Mouse (Mus musculus) inflammation-experienced regulatory T-cells, adult 6 months (primary cell): ENCODE data around the gene Nosip. TPM values are rescaled to one million over a fixed set of nuclear protein-coding genes. Genes with fewer than 3 reads are reported as not detected.
A peak's percentile ranks its signal among the peaks of the same experiment; 100 is the strongest.

Experiments used
- ATAC-seq: one replicate; pipeline ENCODE4 v1.8.0; 2017
- polyA plus RNA-seq, 3 experiments: library from polyadenylated mRNA; unstranded; fragments of 100-300 nt; shearing (Covaris generic); gene quantifications; one replicate each; pipeline ENCODE4 v1.2.1; 2017

Gene Nosip
- polyA plus RNA-seq, 3 experiments from 2014 or later: 129 to 164 (median 158) TPM

DNA sequence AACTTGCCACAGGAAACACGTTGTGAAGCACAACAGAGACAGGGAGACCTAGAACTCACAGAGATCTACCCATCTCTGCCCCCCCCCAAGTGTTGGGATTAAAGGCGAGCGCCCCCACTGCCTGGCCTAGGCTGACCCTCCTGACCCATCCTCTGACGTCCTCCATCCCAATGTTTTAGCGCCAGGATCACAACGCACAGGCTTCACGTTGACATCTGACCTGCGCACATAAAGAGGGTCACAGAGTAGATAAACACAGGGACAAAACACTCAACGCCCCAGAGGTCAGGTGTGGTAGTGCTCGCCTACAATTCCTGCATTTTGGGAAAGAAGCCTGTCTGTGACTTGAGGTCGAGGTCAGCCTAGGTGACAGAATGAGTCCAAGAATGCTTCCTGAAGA, 25.5 kb upstream of the Nosip start:
- no peak for ATAC-seq

DNA sequence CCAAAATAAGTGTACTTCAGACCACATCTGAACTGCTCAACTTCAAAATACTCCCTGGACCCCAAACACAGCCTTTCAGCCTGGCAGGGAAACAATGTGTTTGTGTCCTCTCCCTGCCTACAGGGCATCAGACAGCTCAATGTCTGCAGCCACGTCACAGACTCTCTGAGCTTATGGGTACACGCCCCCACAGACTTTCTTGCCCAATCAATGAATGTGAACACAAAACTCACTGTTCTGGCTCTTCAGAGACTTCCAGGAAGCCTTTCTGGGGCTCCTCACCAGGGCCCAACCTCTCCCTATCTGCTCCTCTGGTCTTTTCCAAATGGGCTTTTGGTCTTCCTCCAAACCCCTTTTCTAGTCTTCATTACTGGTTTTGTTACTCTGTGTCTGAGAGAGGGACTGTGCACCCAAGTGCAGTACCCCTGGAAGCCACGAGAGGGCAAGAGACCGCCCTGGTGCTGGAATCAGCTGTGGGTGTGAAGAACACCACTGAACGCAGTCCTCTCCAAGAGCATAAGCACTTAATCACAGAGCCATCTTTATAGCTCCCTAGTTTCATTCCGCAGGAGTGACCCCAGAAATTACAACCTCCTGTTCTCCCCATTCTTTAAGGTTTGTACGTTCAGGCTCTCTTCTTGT, 24.4 kb upstream of the Nosip start:
- ATAC-seq: peak; percentile 72

DNA sequence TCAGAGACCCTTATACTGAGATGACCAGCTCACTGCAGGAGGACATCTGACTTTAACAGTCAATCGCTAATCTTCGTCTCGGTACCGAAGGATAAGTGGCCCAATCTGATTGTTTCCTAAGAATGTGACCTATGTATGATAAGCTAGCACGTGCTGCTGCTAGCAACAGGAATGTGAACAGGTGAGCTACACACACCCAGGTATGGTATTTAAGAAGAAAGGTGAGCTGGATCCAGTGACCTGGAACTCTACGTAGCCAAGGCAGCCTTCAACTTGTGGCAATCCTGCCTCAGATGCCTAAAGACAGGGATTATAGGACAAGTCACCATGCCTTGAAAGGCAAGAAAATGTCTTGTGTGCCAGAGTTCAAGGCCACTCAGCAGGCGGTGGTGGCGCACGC, 23.8 kb upstream of the Nosip start:
- no peak for ATAC-seq

DNA sequence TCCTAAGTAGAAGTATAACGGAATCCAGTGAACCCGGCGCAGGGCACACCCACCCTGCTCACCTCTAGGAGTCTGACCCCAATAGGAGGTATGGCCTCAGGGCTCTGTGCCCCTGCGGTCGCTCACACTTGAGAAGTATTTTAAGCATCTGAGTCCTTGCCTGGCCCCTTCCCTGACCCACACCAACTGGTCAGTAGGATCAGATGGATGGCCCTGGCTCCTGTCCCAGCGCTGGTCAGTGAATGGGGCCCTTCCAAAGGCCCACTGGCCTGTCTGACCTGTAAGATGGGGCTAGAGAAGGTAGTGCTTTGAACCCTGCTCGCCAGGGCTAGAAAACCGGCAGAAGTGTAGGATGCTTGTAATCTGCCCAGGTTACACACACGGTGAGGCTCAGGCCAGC, 21.4 kb upstream of the Nosip start:
- ATAC-seq: no peak

DNA sequence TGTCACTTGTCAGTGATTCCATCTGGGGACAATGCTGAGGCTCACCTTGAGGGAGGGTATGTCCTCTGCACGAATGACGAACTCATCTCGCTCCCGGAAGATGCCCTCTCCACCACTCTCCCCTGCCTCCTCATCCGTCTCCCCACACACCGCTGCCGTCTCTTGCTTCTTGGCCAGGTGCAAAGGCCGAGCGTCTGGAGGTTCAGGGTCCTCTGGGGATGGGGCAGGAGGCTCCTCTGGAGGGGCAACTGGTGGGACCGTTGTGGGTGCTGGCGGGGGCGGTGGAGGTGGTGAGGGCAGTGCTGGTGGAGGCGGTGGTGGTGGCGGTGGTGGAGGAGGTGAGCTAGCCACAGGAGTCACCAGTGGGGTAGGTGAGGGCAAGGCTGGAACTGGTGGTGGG, 18.9 kb upstream of the Nosip start:
- ATAC-seq: no peak

DNA sequence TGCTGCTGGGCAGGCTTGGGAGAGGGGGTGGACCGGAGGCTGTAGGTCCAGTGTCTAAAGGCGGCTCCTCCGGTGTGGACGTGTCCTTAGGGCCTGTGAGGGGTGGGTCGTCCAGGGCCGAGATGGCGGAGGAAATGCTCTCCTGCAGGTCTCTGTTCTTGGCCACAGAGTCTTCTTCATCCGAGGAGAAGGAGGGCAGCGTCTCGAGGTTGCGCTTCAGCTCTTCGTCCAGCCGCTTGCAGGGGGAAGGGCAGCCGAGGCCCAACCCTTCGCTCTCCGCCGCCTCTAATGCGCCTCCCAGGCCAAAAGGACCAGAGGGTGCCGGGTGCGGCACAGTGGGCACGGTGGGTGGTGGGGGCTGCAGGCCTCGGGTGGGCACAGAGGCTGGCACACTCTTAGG, 16.5 kb upstream of the Nosip start:
- ATAC-seq: no peak

DNA sequence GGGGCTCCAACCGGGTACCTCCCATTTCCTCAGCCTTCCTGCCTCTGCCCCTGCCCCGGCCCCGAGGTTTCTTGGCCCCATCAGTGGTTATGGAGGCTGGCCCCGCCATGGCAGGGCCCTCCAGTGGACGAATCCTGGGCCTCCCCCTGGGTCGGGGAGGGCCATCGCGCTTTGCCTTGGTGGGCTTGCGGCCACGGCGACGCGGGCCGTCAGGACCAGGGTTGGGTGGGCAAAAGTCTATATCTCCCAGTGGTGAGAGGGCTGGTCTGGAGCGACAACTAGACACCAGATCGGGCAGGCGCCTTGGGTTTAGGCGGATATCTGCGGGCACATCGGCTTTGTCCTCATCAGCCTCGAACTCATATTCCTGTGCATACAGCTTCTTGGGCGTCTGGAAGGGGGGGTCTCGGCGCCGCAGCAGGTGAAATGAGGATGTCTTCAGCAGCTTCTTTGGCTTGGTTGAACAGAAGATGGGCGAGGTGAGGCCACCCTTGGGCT, 15.3 kb upstream of the Nosip start:
- ATAC-seq: no peak

DNA sequence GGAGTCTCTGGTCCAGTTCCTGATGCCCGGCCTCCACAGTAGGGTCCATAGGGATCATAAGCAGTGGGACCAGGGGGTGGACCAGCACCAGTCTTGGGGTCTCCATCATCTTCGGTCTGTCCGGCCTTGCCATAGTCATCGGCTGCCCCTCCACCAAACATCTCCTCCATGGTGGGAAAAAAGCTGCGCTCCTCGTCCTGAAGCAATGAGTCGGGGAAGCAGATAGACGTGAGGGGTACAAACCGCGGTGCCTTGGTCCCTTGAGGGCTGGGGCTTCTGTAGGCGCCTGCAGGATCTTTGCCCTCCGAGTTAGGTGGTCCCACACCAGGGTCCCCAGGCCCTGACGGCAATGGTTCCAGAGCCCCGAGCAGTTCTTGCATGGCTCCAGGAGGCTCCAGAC, 14.7 kb upstream of the Nosip start:
- no peak for ATAC-seq

DNA sequence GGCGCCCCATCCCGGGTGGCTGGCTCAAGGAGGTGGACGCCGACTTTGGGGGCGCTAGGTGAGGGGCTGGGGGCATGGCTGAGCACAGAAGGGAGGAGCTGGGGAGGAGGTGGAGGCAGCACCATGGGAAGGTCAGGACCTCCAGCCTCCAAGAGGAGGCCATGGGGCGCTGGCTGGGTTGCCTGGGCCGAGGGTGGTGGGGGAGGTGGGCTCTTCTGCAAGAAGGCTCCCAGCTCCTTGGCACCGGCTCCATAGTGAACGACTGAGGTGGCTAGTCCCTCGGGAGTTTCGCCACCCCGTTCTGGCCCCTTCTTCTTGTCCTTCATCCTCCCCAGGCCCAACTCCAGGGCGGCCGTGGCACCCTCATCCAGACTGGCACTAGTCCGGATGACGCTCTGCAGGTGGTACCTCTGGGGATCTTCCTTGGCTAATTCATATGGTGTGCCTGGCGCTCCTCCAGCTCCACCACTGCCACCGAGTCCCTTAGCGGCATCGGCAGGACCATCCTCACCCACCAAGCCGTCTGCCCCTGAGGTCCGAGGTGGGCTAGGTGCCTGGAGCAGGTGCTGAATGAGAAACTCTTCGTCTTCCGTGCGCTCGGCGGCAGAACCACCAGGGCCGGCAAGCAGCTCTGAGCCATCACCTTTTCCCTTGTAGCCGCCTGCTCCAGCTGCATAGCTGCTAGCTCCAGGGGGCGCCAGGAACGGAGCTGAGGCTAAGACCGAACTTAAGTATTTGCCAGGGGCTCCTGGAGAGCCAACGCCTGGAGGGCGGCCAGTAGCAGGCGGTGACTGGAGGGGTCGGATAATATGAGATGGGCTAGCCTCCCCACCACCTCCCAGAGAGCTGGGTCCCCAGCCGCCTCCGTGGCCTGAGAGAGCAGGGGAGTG, 14.0 kb upstream of the Nosip start:
- no peak for ATAC-seq

DNA sequence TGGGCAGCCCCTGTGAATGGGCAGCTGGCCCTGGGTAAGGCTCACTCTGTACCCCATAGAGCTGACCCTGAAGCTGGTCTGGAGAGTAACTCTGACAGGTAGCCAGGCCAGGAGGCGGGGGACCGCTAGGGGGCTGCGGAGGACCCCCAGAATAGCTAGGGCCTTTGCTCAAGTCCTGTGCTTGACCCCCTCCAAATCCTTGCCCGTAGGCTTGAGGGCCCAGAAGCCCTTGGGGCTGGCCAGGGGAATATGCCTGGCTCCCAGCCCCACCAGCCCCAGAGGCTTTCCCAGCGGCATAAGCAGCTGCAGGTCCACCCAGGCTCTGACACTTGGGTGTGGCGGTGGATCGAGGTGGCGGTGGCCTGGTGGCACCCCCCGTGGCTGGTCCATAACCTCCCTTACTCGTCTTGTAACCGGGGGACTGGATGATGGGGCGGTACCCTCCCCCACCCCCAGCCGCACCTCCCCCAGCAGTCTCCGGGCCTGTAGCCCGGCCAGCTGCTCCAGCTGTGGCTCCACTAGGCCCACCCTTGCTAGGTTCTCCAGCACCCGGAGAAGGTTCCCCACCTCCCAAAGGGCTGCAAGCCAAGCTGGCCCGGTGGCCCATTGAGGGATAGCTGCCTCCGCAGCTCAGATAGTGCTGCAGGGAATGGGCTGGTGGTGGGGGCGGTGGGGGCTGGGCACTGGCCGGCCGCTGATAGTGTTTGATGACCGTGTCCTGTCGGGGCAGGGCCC, 13.1 kb upstream of the Nosip start:
- no peak for ATAC-seq

DNA sequence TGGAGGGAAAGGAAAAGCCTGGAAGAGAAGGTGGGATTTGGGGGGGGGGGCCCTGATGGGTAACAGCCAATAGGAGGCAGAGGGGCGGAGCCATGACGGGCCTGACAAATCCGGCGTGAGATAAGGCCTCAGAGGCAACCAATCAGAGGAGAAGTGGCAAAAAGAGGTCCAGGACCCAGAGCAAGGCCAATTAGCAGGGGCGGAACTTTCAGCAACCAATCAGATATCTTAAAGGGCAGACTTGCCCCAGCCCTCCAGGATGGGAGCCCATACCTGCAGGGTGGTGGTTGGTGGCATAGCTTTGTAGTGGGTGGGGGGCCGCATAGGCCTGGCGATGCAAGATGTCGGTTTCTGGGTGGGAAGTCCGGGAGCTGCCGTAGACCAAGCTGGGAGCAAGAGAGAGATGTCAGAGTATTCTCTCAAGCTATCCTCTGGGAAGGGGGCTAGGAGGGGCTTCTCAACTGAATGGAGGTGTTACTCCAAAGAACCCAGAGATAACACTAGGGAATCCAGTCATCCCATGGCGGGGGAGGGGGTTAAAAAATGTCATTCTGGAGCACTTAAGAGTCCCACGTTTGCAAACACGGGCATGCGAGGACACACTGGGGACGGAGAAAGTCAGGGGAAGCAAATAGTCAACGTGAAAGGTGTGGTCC, 11.2 kb upstream of the Nosip start:
- ATAC-seq: no peak

DNA sequence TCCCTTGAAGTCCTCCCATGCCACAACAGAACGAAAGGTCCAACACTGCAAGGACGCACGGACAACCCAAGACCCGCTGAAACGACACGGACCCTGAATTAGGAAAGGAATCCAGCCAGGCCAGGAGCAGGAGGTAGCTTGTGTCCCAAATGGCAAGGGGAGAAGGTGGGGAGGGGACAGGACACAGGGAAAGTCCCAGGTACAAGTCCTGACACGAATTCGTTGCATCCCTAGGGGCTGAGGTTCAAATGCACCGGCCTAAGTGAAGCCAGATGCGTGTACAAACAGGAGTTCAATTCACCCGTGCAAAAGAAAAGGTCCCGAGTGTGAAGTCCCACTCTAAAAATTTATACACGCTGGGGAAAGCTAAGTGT, 10.6 kb upstream of the Nosip start:
- no peak for ATAC-seq

DNA sequence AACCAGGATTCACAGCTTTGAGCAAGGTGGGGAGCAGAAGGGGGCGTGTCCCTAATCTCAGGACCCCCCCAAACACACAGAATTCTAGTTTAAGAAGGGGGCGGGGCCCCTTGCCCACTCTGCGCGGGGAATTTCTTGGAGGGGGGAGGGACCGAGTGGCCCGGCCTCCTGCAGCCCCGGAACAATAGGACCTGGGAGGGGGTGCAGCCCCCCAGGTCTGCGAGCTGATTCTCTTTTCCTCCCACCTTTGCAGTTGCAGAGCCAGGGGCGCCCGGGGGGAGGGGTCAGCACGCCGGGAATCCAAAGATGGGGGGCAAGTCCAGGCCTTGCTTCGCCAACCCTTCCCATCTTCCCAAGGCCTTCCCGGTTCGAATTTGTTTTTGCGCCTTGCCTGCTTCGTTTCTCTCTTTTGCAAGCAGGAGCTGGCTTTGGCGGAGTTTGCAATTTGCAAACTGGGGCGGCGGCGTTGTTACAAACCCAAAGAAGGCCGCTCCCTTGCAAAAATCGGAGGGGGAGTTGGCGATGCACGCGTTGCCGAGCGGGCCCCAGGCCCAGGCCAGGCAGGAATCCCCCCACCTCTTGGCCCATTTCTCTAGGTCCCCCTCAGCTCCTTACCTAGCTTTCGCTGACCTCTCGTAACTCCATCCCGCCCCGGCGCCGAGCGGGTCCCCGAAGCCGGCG, 9.9 kb upstream of the Nosip start:
- ATAC-seq: no peak

DNA sequence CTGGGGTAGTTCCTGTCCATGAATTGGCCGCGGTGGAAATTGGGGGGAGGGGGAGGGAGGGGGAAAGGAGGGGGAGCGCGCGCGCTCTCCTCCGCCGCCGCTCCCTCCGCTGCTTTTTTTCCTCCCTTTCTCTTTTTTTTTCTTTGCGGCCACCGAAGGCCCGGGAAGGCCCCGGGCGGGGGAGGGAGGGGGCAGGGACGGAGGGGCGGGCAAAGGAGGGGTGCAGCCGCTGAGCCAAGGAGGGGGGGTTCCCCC, 9.4 kb upstream of the Nosip start, which contains the start of gene Prr12:
Gene Prr12, minus strand, starts transcription at position 20 of the 255 bp plus-strand sequence.
- no peak for ATAC-seq

DNA sequence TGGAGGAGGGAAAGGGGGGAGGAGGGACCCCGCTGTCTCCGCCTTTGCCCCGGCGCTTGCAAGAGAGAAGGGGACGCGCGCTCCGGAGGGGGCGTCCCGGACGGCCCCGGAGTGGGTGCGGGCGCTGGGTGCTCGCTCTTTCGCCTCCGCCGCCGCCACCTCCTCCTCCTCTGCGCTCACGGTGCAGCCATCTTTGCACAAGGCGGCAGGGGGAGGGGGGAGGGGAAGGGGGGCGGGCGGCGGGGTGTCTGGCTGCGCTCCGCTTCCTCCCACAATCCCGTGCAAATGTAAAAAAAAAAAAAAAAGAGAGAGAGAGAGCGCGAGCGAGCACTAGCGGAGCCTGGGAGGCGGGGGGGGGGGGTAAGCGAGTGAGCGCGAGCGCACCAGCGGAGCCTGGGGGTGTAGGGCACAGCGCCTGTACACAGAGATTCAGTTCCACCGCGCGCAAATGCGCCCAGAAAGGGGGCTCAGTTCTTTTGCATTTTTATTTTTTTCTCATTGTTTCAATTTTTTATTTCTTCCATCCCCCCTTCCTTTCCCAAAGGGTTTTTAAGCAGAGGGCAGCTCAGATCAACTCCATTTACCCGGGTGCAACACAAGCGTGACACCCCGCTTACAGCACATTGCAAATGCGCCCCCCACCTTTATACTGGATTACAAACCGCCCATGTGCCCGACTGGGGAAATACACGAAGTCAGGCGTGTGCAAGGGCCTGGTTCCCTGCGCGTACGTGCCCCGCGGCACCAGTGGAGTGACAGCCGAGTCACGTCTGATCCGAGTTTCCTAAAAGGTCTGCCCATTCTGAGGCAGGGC, 8.9 kb upstream of the Nosip start:
- ATAC-seq: peak; percentile 39

DNA sequence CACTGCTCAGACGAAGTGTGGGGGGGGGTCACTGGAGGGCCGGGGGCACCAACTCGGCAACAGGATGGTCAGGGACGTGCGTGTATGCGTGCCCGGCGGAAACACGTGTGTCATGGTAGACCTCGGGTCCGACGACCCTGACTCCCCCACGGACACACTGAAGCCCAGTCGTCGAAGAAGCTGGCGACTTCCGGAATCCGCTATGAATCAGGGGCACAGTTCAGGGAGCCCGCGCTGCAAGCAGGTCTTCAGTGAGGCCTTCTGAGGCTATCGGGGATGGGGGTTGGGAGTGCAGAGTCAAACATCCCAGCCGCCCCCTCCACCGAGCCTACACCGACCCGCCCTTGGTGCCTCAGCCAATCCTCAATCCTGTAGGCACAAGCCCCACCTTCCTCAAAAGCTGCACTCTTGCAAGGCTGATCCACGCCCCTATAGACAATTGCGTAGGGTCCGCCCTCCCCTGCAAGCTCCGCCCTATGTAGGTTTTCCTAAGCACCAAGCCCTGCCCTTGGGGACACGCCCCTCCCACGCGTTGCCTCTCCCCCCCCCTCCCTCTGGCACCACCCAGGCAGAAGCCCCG, 8.2 kb upstream of the Nosip start:
- peak; percentile 94 for ATAC-seq

DNA sequence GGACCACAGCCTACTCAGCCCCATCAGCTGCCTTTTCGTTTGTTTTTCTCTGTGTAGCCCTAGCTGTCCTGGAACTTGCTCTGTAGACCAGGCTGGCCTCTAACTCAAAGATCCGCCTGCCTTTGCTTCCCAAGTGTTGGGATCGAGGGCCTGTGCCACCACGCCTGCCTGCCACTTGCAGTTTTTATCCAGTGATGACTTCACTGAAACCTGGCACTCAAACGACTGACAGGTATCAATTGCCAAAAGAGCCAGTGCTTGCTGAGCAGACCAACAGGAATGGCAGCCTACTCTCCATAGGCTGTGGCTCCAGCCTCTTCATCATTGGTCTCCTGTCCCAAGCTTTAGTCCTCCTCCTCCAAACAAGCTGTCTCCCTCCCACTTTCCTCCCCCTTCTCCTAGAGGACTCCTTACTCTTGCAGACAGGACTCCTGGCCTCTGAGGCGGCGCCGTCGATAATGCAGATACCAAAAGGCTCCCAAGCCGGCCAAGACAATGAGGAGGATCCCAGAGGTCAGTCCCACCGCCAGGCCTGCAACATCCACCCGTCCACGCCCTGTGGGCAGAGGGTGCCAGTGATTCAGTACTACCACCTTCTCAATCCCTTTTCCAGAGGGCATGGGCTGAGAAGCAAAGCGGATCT, 5.8 kb upstream of the Nosip start:
- ATAC-seq: no peak

DNA sequence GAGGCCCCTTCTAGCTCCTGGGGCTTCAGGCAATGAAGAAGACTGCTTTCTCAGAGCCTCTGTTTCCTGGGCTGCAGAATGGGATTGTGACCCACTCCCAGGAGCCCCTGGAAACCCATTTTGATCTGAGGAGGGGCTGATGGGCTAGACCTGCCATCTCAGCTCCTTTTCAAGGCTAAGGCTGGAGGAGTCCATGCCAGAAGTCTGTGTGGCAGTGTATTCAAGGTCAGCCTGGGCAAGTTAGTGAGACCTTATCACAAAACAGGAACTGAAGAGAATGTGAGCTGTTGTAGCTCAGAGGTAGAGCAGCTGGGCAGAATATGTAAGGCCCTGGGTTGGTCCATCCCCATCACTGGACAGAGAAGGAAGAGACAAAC, 5.3 kb upstream of the Nosip start:
- ATAC-seq: no peak

DNA sequence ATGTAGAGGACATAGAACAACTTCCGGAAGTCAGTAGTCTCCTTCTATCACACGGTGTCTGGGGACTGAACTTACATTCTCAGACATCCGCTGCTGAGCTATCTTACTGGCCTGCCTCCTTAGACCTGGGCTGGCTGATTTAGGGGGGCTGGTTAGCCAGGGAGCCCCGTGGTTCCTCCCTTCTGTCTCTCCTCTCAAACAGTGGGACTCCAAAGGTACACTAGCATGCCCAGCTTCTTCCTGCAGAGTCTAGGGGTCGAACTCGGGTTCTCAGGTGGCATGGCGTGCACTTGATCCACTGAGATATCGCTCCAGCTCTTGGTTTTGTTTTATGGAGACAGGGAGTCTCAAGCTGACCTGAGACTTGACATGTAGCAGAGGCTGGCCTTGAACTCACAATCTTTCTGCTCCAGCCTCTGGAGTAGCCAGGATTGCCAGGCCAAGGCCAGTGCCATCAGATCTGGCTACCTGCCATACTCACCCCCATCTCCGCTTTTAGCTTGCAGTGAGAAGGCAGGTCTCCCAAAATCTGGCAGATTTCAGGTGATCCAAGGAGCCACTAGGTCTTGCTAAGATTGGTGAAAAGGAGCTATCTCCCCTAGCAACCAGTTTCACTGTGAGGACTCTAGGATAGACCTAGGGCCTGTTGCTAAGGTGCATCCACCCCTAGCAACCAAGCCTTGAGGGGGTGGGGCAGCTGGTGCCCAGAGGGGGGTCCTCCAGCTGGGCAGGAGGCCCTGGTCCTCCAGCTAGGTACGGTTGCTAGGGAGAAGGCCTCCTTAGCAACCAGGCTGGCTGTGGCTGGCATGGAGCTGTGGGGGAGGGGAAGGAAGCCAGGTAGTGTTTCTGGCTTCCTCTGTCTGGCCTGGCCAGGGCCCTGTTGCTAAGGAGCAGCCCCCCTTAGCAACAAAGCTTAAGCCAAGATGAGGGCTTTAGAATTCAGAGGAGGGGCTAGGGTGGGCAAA, 3.3 kb upstream of the Nosip start:
- no peak for ATAC-seq
